Mouse (Mus musculus) lung, embryonic 16.5 days (tissue): ENCODE data around the gene Pla2g4f. TPM values are rescaled to one million over a fixed set of nuclear protein-coding genes. Genes with fewer than 3 reads are reported as not detected.

Source experiments
- ATAC-seq: fragments of 200-750 bp; cut with Nextera tagmentation; 2 replicates; pipeline ENCODE4 v1.8.0; 2017; ENCODE audit warnings: low read depth, mild to moderate bottlenecking, moderate library complexity
- H3K27ac ChIP-seq: fragments of 300-500 bp; sonication (generic); 2 replicates; pipeline ENCODE4 v1.5.1; 2014; ENCODE audit warnings: mild to moderate bottlenecking, control low read depth, low read length
- H3K27me3 ChIP-seq: fragments of 300-500 bp; sonication (generic); 2 replicates; pipeline ENCODE4 v1.6.1; 2014; ENCODE audit warnings: low read depth, low read length, mixed read lengths; ENCODE audit not compliant: control insufficient read depth, insufficient read depth
- H3K36me3 ChIP-seq: fragments of 300-500 bp; sonication (generic); 2 replicates; pipeline ENCODE4 v1.6.1; 2014; ENCODE audit warnings: low read length; ENCODE audit not compliant: control insufficient read depth, insufficient read depth
- H3K4me1 ChIP-seq: fragments of 300-500 bp; sonication (generic); replicated peaks from 2 replicates; pipeline ENCODE4 v1.6.1; 2014; ENCODE audit warnings: low read length, mixed read lengths; ENCODE audit not compliant: control insufficient read depth, insufficient read depth
- H3K4me2 ChIP-seq: fragments of 300-500 bp; sonication (generic); 2 replicates; pipeline ENCODE4 v1.6.1; 2014; ENCODE audit warnings: low read depth, low read length, control low read depth
- H3K4me3 ChIP-seq: fragments of 300-500 bp; sonication (generic); 2 replicates; pipeline ENCODE4 v1.5.1; 2014; ENCODE audit warnings: mild to moderate bottlenecking, low read length, control low read depth
- H3K9ac ChIP-seq: fragments of 300-500 bp; sonication (generic); 2 replicates; pipeline ENCODE4 v1.6.1; 2014; ENCODE audit warnings: low read length, control low read depth
- H3K9me3 ChIP-seq: fragments of 300-500 bp; sonication (generic); 2 replicates; pipeline ENCODE4 v1.6.1; 2016; ENCODE audit warnings: low read length; ENCODE audit not compliant: control insufficient read depth
- WGBS: fragments of 180-500 bp; shearing (Covaris S2); extraction: QIAGEN DNeasy Blood & Tissue Kit; methylation state at CpG from one replicate; pipeline ENCODE4 v1.1.7; 2014; 5-methylcytosine and 5-hydroxymethylcytosine counted together
- polyA plus RNA-seq: library from polyadenylated mRNA; unstranded; fragments of >200 nt; fragmentation: Nextera tagmentation; extraction: Ambion mirVana; gene quantifications from 2 replicates; pipeline ENCODE4 v1.2.1, GENCODE M21; 2015

The Pla2g4f gene
- polyA plus RNA-seq, 1 experiment from 2014 or later: 1.1 TPM

- H3K9me3 ChIP-seq: no peaks in the 10 kb centered on the region
- H3K4me1 ChIP-seq: no peaks in the 10 kb centered on the region; the same call in 1 of the 2 replicates
- no peak for ATAC-seq
- WGBS: 73% methylated on average over 4 of the region's 4 CpGs
- no peaks in the 10 kb centered on the region for H3K36me3 ChIP-seq
- H3K4me3 ChIP-seq: no peak overlapping the region
- H3K27me3 ChIP-seq: no peaks in the 10 kb centered on the region
- H3K4me2 ChIP-seq: no peak overlapping the region
- no peak overlapping the region for H3K27ac ChIP-seq
- no peak overlapping the region for H3K9ac ChIP-seq
Observed at GRCm38 (mm10) chr2:120285639-120286038, 28.3 kb downstream of the Pla2g4f start.

DNA sequence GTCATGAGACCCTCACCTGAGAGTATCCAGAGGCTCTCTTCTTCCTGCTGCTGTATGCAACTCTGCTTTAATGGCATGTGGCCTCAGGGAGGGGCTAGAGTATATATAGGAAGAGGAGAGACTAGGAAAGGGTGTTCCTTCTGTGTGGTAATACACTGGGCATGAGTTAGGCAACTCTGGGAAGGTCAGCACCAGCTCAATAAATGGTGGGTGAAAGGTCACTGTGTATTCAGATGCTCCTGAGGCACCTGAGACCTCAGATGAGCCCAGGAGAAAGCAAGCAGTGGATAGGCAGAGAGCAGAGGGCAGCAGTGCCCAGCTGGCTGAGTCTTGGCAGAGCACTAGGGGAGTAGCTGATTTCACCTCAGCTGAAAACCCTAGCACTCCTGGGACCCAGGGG lies 29.3 kb downstream of the Pla2g4f start:
- Histone ChIP-seq H3K36me3 (no peaks in the 10 kb centered on the region), H3K9me3 (no peaks in the 10 kb centered on the region), H3K27me3 (no peaks in the 10 kb centered on the region), H3K27ac (no peak overlapping the region), H3K9ac (no peak overlapping the region), H3K4me3 (no peak overlapping the region), H3K4me2 (no peak overlapping the region), H3K4me1 (no peaks in the 10 kb centered on the region; the same call in 1 of the 2 replicates)
- no peak for ATAC-seq

DNA sequence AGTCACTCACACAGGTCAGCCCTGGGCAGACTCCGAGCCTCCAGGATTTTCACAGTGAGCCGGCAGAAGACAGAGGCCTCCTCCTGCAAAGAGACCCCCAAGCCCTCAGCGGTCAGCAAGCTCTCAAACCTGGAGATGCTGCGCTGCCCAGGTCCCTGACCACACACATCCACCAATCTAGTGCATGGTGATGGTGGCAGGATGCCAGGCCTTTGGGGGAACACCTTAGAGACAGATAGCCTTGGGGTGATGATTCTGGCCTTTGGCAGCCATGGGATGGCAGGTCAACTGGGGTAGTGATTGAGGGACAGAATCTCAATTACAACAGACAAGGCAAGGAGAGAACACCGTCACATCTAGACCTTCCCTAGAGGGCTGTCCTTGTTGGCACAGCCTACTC lies 29.9 kb downstream of the Pla2g4f start:
- no peaks in the 10 kb centered on the region for H3K36me3 ChIP-seq
- no peak overlapping the region for H3K4me3 ChIP-seq
- H3K27me3 ChIP-seq: no peaks in the 10 kb centered on the region
- no peak for ATAC-seq
- no peak overlapping the region for H3K27ac ChIP-seq
- H3K9ac ChIP-seq: no peak overlapping the region
- H3K4me1 ChIP-seq: no peaks in the 10 kb centered on the region; the same call in 1 of the 2 replicates
- H3K4me2 ChIP-seq: no peak overlapping the region
- WGBS: 75% methylated on average over 5 of the region's 5 CpGs
- no peaks in the 10 kb centered on the region for H3K9me3 ChIP-seq

- H3K4me2 ChIP-seq: no peak overlapping the region
- no peak overlapping the region for H3K9ac ChIP-seq
- H3K27me3 ChIP-seq: no peaks in the 10 kb centered on the region
- H3K4me3 ChIP-seq: no peak overlapping the region
- no peaks in the 10 kb centered on the region for H3K9me3 ChIP-seq
- no peaks in the 10 kb centered on the region; the same call in 1 of the 2 replicates for H3K4me1 ChIP-seq
- H3K36me3 ChIP-seq: no peaks in the 10 kb centered on the region
- no peak for ATAC-seq
- no peak overlapping the region for H3K27ac ChIP-seq
- 28% methylated on average over 6 of the region's 6 CpGs for WGBS
Observed at GRCm38 (mm10) chr2:120283550-120283949, 30.4 kb downstream of the Pla2g4f start.

DNA sequence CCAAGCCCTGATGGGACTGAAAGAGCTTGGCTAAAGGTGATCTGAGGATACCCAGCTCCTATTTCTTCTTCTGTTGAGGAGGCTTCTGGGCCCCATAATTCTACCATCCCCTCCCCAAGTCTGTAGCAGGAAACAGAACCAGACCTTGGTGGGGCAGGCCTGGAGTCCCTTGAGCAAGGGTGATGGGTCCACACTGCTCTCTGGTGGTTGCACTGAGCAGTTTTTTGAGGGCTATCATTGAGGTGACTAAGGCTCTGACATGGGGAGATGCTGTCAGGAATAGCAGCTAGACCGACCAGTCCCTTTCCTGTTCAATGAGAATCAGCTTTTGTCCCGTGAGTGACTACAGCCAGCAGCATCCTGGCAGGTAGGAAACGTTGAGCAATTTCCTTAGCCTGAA lies 32.7 kb downstream of the Pla2g4f start:
- Histone ChIP-seq H3K4me2 (no peak overlapping the region), H3K27ac (no peak overlapping the region), H3K9me3 (no peaks in the 10 kb centered on the region), H3K27me3 (no peaks in the 10 kb centered on the region), H3K9ac (no peak overlapping the region), H3K4me1 (no peaks in the 10 kb centered on the region; the same call in 1 of the 2 replicates), H3K36me3 (no peaks in the 10 kb centered on the region), H3K4me3 (no peak overlapping the region)
- WGBS: 45% methylated on average over 3 of the region's 3 CpGs
- no peak for ATAC-seq

DNA sequence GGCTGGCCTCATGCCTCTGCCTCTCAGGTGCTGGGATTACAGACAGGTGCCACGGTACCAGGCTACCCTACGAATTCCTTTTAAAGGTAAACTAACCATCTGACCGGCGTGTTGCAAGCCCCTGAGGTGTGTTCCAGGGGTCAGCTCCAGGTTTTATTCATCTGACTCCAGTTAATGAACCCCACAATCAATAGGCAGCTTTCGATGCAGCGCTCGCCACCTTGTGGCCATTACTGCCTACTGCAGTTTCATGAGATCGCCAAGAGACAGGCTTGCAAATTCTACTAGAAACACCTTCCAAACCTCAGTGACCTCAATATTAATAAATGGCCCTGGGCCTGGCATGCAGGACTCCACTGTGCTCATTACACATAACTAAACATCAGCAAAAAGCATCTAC lies 34.0 kb downstream of the Pla2g4f start:
- ATAC-seq: 0 out of 2 replicates have a peak, but pooled peaks have one; percentile 12
- Histone ChIP-seq H3K27me3 (no peaks in the 10 kb centered on the region), H3K9me3 (no peaks in the 10 kb centered on the region), H3K4me3 (no peak overlapping the region), H3K36me3 (no peaks in the 10 kb centered on the region), H3K9ac (no peak overlapping the region), H3K27ac (no peak overlapping the region), H3K4me1 (no peaks in the 10 kb centered on the region; the same call in 1 of the 2 replicates), H3K4me2 (no peak overlapping the region)
- 13% methylated on average over 8 of the region's 8 CpGs for WGBS

DNA sequence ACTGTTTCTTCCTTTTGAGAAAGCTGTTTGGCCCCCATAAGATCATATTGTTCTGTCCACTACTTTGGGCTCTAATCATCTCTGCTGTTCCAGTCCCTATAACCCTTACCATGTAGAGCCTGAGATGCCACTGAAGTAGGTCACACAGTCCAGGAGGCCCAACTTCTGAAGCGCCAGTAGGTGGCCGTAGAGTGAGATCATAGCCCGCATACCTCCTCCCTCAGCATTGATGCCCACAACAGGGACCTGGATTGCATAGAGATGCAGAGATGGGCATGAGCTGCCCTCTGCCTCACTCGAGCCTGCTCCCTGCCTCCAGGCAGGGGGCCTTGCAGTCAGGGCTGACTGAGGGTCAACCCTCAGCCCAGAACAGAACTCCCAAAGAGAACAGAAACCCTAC lies 37.0 kb downstream of the Pla2g4f start:
- no peaks in the 10 kb centered on the region for H3K36me3 ChIP-seq
- WGBS: 82% methylated on average over 4 of the region's 4 CpGs

GRCm38 (mm10) chr2:120268635-120269034 lies 45.3 kb downstream of the Pla2g4f start:
- H3K9me3 ChIP-seq: no peaks in the 10 kb centered on the region

More for the DNA sequence above, 37.0 kb downstream of the Pla2g4f start:
- ATAC-seq: no peak
- Histone ChIP-seq H3K27ac (no peak overlapping the region), H3K9me3 (no peaks in the 10 kb centered on the region), H3K4me1 (no peaks in the 10 kb centered on the region), H3K4me3 (no peak overlapping the region), H3K4me2 (no peak overlapping the region), H3K27me3 (no peaks in the 10 kb centered on the region), H3K9ac (no peak overlapping the region)

GRCm38 (mm10) chr2:120265523-120265922 lies 48.4 kb downstream of the Pla2g4f start:
- Histone ChIP-seq H3K4me3 (no peak overlapping the region), H3K9ac (no peak overlapping the region), H3K27me3 (no peaks in the 10 kb centered on the region), H3K9me3 (no peaks in the 10 kb centered on the region), H3K36me3 (no peaks in the 10 kb centered on the region), H3K4me2 (no peak overlapping the region), H3K27ac (no peak overlapping the region), H3K4me1 (0 out of 2 replicates have a peak, but pooled peaks cover 2% of the 10 kb centered on the region)
- WGBS: 69% methylated on average over 6 of the region's 6 CpGs
- ATAC-seq: no peak

More at GRCm38 (mm10) chr2:120268635-120269034, 45.3 kb downstream of the Pla2g4f start:
- WGBS: under 1% methylated on average over 9 of the region's 9 CpGs
- Histone ChIP-seq H3K27me3 (no peaks in the 10 kb centered on the region), H3K36me3 (no peaks in the 10 kb centered on the region), H3K4me1 (0 out of 2 replicates have a peak, but pooled peaks cover 2% of the 10 kb centered on the region), H3K27ac (no peak overlapping the region), H3K4me3 (0 out of 2 replicates have a peak overlapping the region, but pooled peaks have one; percentile 17), H3K9ac (no peak overlapping the region), H3K4me2 (peak overlapping the region; percentile 40)
- ATAC-seq: peak; percentile 57

DNA sequence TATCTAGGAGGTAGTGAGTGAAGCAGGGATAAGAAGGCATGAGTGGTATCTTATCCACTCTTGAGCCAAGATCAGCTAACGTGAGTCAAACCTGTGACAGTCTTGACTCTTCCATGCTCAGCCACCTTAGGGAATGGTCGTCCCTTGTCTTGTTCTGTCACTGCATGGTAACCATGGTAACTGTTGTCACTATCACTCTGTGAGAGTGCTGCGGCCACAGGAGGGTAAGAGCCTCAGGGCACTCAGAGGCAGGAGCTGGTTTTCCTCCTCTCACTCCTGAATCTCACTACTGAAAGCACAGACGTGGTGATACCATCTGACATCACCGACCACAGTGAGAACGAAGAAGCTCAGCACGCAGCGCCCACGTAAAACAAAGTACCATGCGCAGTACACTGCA lies 49.1 kb downstream of the Pla2g4f start:
- WGBS: 54% methylated on average over 10 of the region's 10 CpGs
- no peak for ATAC-seq
- H3K27me3 ChIP-seq: no peaks in the 10 kb centered on the region

More for the DNA sequence above, 49.1 kb downstream of the Pla2g4f start:
- H3K4me2 ChIP-seq: no peak overlapping the region
- no peak overlapping the region for H3K27ac ChIP-seq
- H3K9ac ChIP-seq: no peak overlapping the region
- H3K36me3 ChIP-seq: no peaks in the 10 kb centered on the region
- 0 out of 2 replicates have a peak, but pooled peaks cover 2% of the 10 kb centered on the region for H3K4me1 ChIP-seq
- no peak overlapping the region for H3K4me3 ChIP-seq
- no peaks in the 10 kb centered on the region for H3K9me3 ChIP-seq
